Mouse (Mus musculus): Measurements from ENCODE around the gene Dennd6b. TPM values are rescaled to one million over a fixed set of nuclear protein-coding genes. Genes with fewer than 3 reads are reported as not detected.

The Dennd6b gene
- polyA plus RNA-seq, 1 experiment, result 13.6 TPM

Other genes with a start within 250 kb of the Dennd6b start
- gene Ttll8, start 242.1 kb downstream of the Dennd6b start, polyA plus RNA-seq (2012; rRNA removed), result 0.45 and 0.82 TPM in 2 replicates
- gene Mlc1, start 217.5 kb downstream of the Dennd6b start, polyA plus RNA-seq (2012; rRNA removed), result 0.26 and 0.70 TPM in 2 replicates
- gene Mov10l1, start 213.6 kb downstream of the Dennd6b start, polyA plus RNA-seq (2012; rRNA removed), result 0.11 and 0.15 TPM in 2 replicates
- gene Panx2, start 136.8 kb downstream of the Dennd6b start, polyA plus RNA-seq (2012; rRNA removed), result 2.7 and 4.4 TPM in 2 replicates
- gene Trabd, start 121.4 kb downstream of the Dennd6b start, polyA plus RNA-seq (2012; rRNA removed), result 76.4 and 82.8 TPM in 2 replicates
- gene Selenoo, start 107.4 kb downstream of the Dennd6b start, polyA plus RNA-seq (2012; rRNA removed), result 54.2 and 54.5 TPM in 2 replicates
- 71.9 and 87.7 TPM in 2 replicates for gene Tubgcp6, start 73.4 kb downstream of the Dennd6b start, polyA plus RNA-seq (2012; rRNA removed)
- gene Hdac10, start 67.8 kb downstream of the Dennd6b start, polyA plus RNA-seq (2012; rRNA removed), result 31.1 and 38.8 TPM in 2 replicates
- gene Mapk12, start 55.8 kb downstream of the Dennd6b start, polyA plus RNA-seq (2012; rRNA removed), result 25.2 and 25.3 TPM in 2 replicates
- 23.8 and 30.3 TPM in 2 replicates for gene Mapk11, start 46.9 kb downstream of the Dennd6b start, polyA plus RNA-seq (2012; rRNA removed)
- 98.9 and 119 TPM in 2 replicates for gene Plxnb2, start 15.7 kb downstream of the Dennd6b start, polyA plus RNA-seq (2012; rRNA removed)
- 89.2 and 158 TPM in 2 replicates for gene Ppp6r2, start 15.1 kb upstream of the Dennd6b start, polyA plus RNA-seq (2012; rRNA removed)
- 127 and 142 TPM in 2 replicates for gene Sbf1, start 118.8 kb upstream of the Dennd6b start, polyA plus RNA-seq (2012; rRNA removed)
- 0.26 and 0.63 TPM in 2 replicates for gene Adm2, start 126.2 kb upstream of the Dennd6b start, polyA plus RNA-seq (2012; rRNA removed)
- 0.23 TPM in 1 of 2 replicates, not detected in the other for gene Miox, start 137.9 kb upstream of the Dennd6b start, polyA plus RNA-seq (2012; rRNA removed)
- gene Lmf2, start 159.2 kb upstream of the Dennd6b start, polyA plus RNA-seq (2012; rRNA removed), result 42.6 and 49.3 TPM in 2 replicates
- 104 and 155 TPM in 2 replicates for gene Ncaph2, start 159.2 kb upstream of the Dennd6b start, polyA plus RNA-seq (2012; rRNA removed)
- 25.6 and 29.8 TPM in 2 replicates for gene Sco2, start 177.3 kb upstream of the Dennd6b start, polyA plus RNA-seq (2012; rRNA removed)
- 2.3 and 3.1 TPM in 2 replicates for gene Tymp, start 180.5 kb upstream of the Dennd6b start, polyA plus RNA-seq (2012; rRNA removed)
- 12.0 TPM in 2 replicates for gene Odf3b, start 182.8 kb upstream of the Dennd6b start, polyA plus RNA-seq (2012; rRNA removed)
- gene Klhdc7b, start 188.4 kb upstream of the Dennd6b start, polyA plus RNA-seq (2012; rRNA removed), result 0.04 and 0.08 TPM in 2 replicates
- gene Syce3, start 214.0 kb upstream of the Dennd6b start, polyA plus RNA-seq (2012; rRNA removed), result not detected in 2 replicates
- gene Cpt1b, start 229.4 kb upstream of the Dennd6b start, polyA plus RNA-seq (2012; rRNA removed), result 3.4 and 7.0 TPM in 2 replicates
- gene C730034F03Rik, start 233.1 kb upstream of the Dennd6b start, polyA plus RNA-seq (2012; rRNA removed), result 1.3 and 1.5 TPM in 2 replicates
- 0.32 and 0.33 TPM in 2 replicates for gene Gm44502, start 233.2 kb upstream of the Dennd6b start, polyA plus RNA-seq (2012; rRNA removed)
- gene Chkb, start 233.4 kb upstream of the Dennd6b start, polyA plus RNA-seq (2012; rRNA removed), result 47.6 and 51.2 TPM in 2 replicates

All from gonadal fat pad, adult 2 months (tissue).